Mouse (Mus musculus) brain, embryonic 14.5 days (tissue): Measurements from ENCODE around the gene Ptpn14.

Experiments
- CTCF ChIP-seq: fragments of 200-500 bp; IDR thresholded peaks from 2 replicates; pipeline ENCODE4 v1.5.1; 2012; ENCODE audit warnings: inconsistent platforms, mild to moderate bottlenecking, moderate library complexity, borderline replicate concordance; ENCODE audit not compliant: insufficient read depth, insufficient read length; ENCODE audit errors: extremely low read depth
- POLR2A ChIP-seq: fragments of 200-500 bp; IDR thresholded peaks from 2 replicates; pipeline ENCODE4 v1.6.1; 2012; ENCODE audit warnings: mild to moderate bottlenecking, inconsistent platforms, borderline replicate concordance; ENCODE audit not compliant: poor library complexity, insufficient read depth, insufficient read length, severe bottlenecking; ENCODE audit errors: extremely low read depth

GRCm38 (mm10) chr1:189858377-189858776 lies 130.3 kb downstream of the Ptpn14 start:
- TF ChIP-seq CTCF (no peak), POLR2A (no peak)
